Mouse (Mus musculus) E14TG2a.4 (cell line): ENCODE results near the gene Grb10.
A peak's percentile ranks its signal among the peaks of the same experiment; 100 is the strongest.

ENCODE experiments used
- H3K27me3 ChIP-seq: 2 replicates; pipeline ENCODE4 v1.6.1; 2014; ENCODE audit warnings: low read length, control low read depth; ENCODE audit not compliant: insufficient read depth
- H3K36me3 ChIP-seq: 2 replicates; pipeline ENCODE4 v1.6.1; 2014; ENCODE audit warnings: low read length, control low read depth; ENCODE audit not compliant: insufficient read depth
- H3K4me1 ChIP-seq: replicated peaks from 2 replicates; pipeline ENCODE4 v1.6.1; 2014; ENCODE audit warnings: low read depth, low read length, control low read depth
- H3K4me3 ChIP-seq: replicated peaks from 2 replicates; pipeline ENCODE4 v1.5.1; 2014; ENCODE audit warnings: mild to moderate bottlenecking, low read length
- H3K9me3 ChIP-seq: 2 replicates; pipeline ENCODE4 v1.6.1; 2014; ENCODE audit warnings: low read length, control low read depth
- CTCF ChIP-seq: conservative IDR thresholded peaks from 2 replicates; pipeline ENCODE4 v1.5.1; 2014; ENCODE audit warnings: low read length
- NANOG ChIP-seq: IDR thresholded peaks from 2 replicates; pipeline ENCODE4 v1.6.1; 2014; ENCODE audit warnings: borderline replicate concordance, low read length, mixed read lengths
- POU5F1 ChIP-seq: IDR thresholded peaks from 2 replicates; pipeline ENCODE4 v1.6.1; 2014; ENCODE audit warnings: low read length, borderline replicate concordance

Grb10 gene

DNA sequence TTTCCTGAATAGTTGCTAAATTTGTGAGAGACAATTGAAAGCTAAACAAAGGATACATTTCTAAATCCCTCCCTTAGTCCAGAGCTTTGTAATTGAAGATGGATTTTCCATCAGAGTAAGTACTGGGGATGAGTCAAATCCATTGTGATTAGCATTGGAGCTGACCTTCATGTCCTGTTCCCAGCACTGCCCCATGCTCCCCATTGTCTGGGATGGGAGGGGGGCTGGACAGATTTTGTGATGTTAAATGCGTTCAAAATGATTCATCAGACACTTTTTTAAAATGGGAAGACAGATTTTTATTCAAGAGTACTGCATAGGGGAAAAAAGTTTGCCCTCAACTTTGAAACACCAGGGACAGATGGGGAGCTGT is 156.7 kb downstream of the Grb10 start:
- no peaks in the 10 kb centered on the region for H3K9me3 ChIP-seq
- H3K27me3 ChIP-seq: no peaks in the 10 kb centered on the region
- H3K36me3 ChIP-seq: no peaks in the 10 kb centered on the region
- H3K4me3 ChIP-seq: peak overlapping the region; percentile 33; the same call in 1 of the 2 replicates
- peak; percentile 82 for TF ChIP-seq NANOG
- no peak for TF ChIP-seq CTCF
- TF ChIP-seq POU5F1: no peak
- peaks cover 91% of the 10 kb centered on the region for H3K4me1 ChIP-seq

DNA sequence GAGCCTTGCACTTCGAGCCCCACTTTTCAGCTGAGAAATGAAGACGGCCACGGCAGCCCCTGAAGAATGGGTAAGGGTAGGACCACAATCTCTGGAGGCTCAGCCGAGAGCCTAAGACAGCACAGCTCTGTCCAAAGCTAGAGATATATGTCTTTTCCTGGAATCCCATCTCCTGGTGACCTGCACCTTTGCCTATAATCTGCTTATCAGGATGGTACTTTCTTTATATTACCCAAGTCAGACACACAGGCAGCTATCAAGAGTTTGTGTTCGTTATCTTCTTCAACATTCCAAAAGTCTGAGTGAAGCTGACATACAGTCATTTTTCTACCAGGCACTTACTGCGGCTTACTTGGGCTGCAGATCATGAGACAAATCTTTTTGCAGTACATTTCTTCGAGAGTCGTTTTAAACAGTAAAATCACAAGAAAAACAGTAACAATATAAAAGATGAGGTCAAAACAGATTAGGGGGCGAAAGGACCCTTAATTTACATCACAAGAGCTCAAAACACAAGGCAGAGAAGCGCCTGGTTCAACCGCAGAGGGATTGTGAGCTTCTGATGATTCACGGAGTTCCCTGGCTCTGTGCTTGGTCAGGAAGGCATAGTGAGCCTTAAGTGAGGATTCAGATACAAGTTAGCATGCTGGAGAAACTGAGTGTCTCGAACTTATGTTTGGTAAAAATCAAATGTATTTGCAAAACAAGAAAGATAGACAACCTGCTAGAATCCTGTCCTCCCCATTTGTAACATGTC is 157.3 kb downstream of the Grb10 start:
- H3K27me3 ChIP-seq: 0 out of 2 replicates have a peak, but pooled peaks cover under 1% of the 10 kb centered on the region
- no peaks in the 10 kb centered on the region for H3K9me3 ChIP-seq
- TF ChIP-seq NANOG (no peak), CTCF (no peak), POU5F1 (no peak)

More for the DNA sequence above, 157.3 kb downstream of the Grb10 start:
- 0 out of 2 replicates have a peak overlapping the region, but pooled peaks have one; percentile 10 for H3K4me3 ChIP-seq
- H3K4me1 ChIP-seq: peaks cover 85% of the 10 kb centered on the region
- H3K36me3 ChIP-seq: no peaks in the 10 kb centered on the region
